21 mouse cellular contexts compared by ENCODE assay signal in genomic region chr17:67773608-67774007, GRCm38 (mm10).
DNase-seq lines count a peak whose midpoint lies in the region; ATAC-seq and TF ChIP-seq lines count a peak whose summit lies in the region.
"Had no signal": no experiment of that assay in that cellular context is flagged by ENCODE, and none has a peak within 500 bp of the region (broad histone marks: within the 10 kb centered on the region; RNA-seq: fewer than 3 reads in every experiment).

No protein-coding gene starts in this region.

- H3K9ac ChIP-seq in hindbrain, embryonic 13.5 days, result no peak overlapping the region
- no peak overlapping the region for H3K9ac ChIP-seq in hindbrain, postnatal 0 days (replicated peaks; ENCODE audit: low read length)
- H3K9ac ChIP-seq in neural tube, embryonic 14.5 days (replicated peaks; ENCODE audit: low read depth, low read length), result no peak overlapping the region
- H3K9ac ChIP-seq: heart, embryonic 15.5 days; hindbrain, embryonic 14.5 days; liver, embryonic 15.5 days had no signal

- H3K27me3 ChIP-seq in hindbrain, embryonic 13.5 days, result no peaks in the 10 kb centered on the region
- H3K27me3 ChIP-seq in hindbrain, postnatal 0 days (ENCODE audit: insufficient read depth, low read length), result no peaks in the 10 kb centered on the region
- no peaks in the 10 kb centered on the region for H3K27me3 ChIP-seq in neural tube, embryonic 14.5 days (ENCODE audit: control insufficient read depth, insufficient read depth, low read length)
- H3K27me3 ChIP-seq: heart, embryonic 15.5 days; liver, embryonic 15.5 days had no signal

- peaks cover 45% of the 10 kb centered on the region for H3K36me3 ChIP-seq in hindbrain, embryonic 13.5 days
- H3K36me3 ChIP-seq in hindbrain, postnatal 0 days (ENCODE audit: insufficient read depth, low read length), result peaks cover 7% of the 10 kb centered on the region; the same call in 1 of the 2 replicates
- peaks cover 6% of the 10 kb centered on the region for H3K36me3 ChIP-seq in neural tube, embryonic 14.5 days (ENCODE audit: control insufficient read depth, insufficient read depth, low read length)
- H3K36me3 ChIP-seq: heart, embryonic 15.5 days; liver, embryonic 15.5 days had no signal

- H3K4me1 ChIP-seq in hindbrain, embryonic 13.5 days (replicated peaks), result no peaks in the 10 kb centered on the region
- no peaks in the 10 kb centered on the region for H3K4me1 ChIP-seq in hindbrain, postnatal 0 days (ENCODE audit: insufficient read depth, low read length)
- no peaks in the 10 kb centered on the region for H3K4me1 ChIP-seq in lung, adult 2 months (ENCODE audit: control insufficient read depth, insufficient read depth, low read length)
- no peaks in the 10 kb centered on the region for H3K4me1 ChIP-seq in neural tube, embryonic 14.5 days (ENCODE audit: control insufficient read depth, insufficient read depth, low read length)
- H3K4me1 ChIP-seq: heart, embryonic 15.5 days; liver, embryonic 15.5 days had no signal

- TF ChIP-seq CTCF in hindbrain, postnatal 0 days (IDR thresholded peaks at IDR 0.05; ENCODE audit: low read depth), result no peak
- TF ChIP-seq CTCF in lung, adult 2 months (IDR thresholded peaks at IDR 0.05; ENCODE audit: insufficient read depth, low read length), result no peak

- ATAC-seq in hindbrain, embryonic 13.5 days (ENCODE audit: low FRiP score), result peak; percentile 46; the same call in 1 of the 2 replicates
- ATAC-seq in hindbrain, postnatal 0 days, result no peak
- ATAC-seq in neural tube, embryonic 14.5 days (ENCODE audit: low read depth), result peak; percentile 67

- H3K9me3 ChIP-seq in hindbrain, embryonic 13.5 days, result no peaks in the 10 kb centered on the region
- no peaks in the 10 kb centered on the region for H3K9me3 ChIP-seq in hindbrain, postnatal 0 days (ENCODE audit: low read length)
- H3K9me3 ChIP-seq in neural tube, embryonic 14.5 days (ENCODE audit: control insufficient read depth, low read length), result no peaks in the 10 kb centered on the region
- H3K9me3 ChIP-seq: heart, embryonic 15.5 days; liver, embryonic 15.5 days had no signal

- no peak overlapping the region for H3K4me2 ChIP-seq in hindbrain, embryonic 13.5 days
- H3K4me2 ChIP-seq in hindbrain, postnatal 0 days (ENCODE audit: low read depth, low read length), result no peak overlapping the region
- H3K4me2 ChIP-seq in neural tube, embryonic 14.5 days (ENCODE audit: low read depth, low read length), result no peak overlapping the region
- H3K4me2 ChIP-seq: heart, embryonic 15.5 days; hindbrain, embryonic 14.5 days; liver, embryonic 15.5 days had no signal

- 63% methylated on average over 8 of the region's 8 CpGs for WGBS in hindbrain, embryonic 13.5 days
- 63% methylated on average over 8 of the region's 8 CpGs for WGBS in hindbrain, postnatal 0 days
- WGBS in lung, adult 2 months, result 70% methylated on average over 8 of the region's 8 CpGs
- 31% methylated on average over 8 of the region's 8 CpGs for WGBS in neural tube, embryonic 14.5 days

- no peak for DNase-seq in hindbrain, postnatal 0 days (ENCODE audit: low spot score)
- peak; percentile 6 for DNase-seq in lung, postnatal 10 days
- DNase-seq in lung, adult 2 months, result no peak
- DNase-seq in lung, postnatal 4 days, result peak; percentile 6 to 33
- no peak for DNase-seq in retina, embryonic 14.5 days (ENCODE audit: low spot score)
- DNase-seq: adrenal gland, postnatal 36 days; cerebellum, adult 11 months; cerebellum, adult 9-11 months; gastrocnemius, postnatal 36 days; heart, postnatal 36 days; kidney, adult 2 months; layer of hippocampus, adult 9-11 months; liver; right cerebral cortex, postnatal 25 days; spleen, adult 18-20 months had no signal

- no peak overlapping the region for H3K4me3 ChIP-seq in hindbrain, embryonic 13.5 days
- H3K4me3 ChIP-seq in hindbrain, postnatal 0 days (ENCODE audit: low read length), result no peak overlapping the region
- no peak overlapping the region for H3K4me3 ChIP-seq in lung, adult 2 months (replicated peaks; ENCODE audit: extremely low read depth, low read depth, low read length)
- H3K4me3 ChIP-seq in neural tube, embryonic 14.5 days (ENCODE audit: low read depth, low read length), result no peak overlapping the region
- H3K4me3 ChIP-seq: heart, embryonic 15.5 days; liver, embryonic 15.5 days had no signal

- no peak overlapping the region for H3K27ac ChIP-seq in hindbrain, embryonic 13.5 days
- no peak overlapping the region for H3K27ac ChIP-seq in hindbrain, postnatal 0 days
- H3K27ac ChIP-seq in neural tube, embryonic 14.5 days (ENCODE audit: low read depth, low read length), result no peak overlapping the region
- H3K27ac ChIP-seq: heart, embryonic 15.5 days; hindbrain, embryonic 14.5 days; kidney, postnatal 0 days; liver, embryonic 15.5 days had no signal

- no peak for TF ChIP-seq POLR2A in lung, adult 2 months (IDR thresholded peaks at IDR 0.05; ENCODE audit: borderline replicate concordance, extremely low read depth, low read depth, low read length)

Comparison
In these comparisons a context has a peak if more than half of its experiments do, and no peak if none do; other contexts are left out.
1. DNase-seq: peak in lung, postnatal 10 days (single experiment) and lung, postnatal 4 days (2 of 2); none in hindbrain, postnatal 0 days (single experiment), lung, adult 2 months (single experiment) and retina, embryonic 14.5 days (single experiment).